Mouse (Mus musculus) ES-E14 (cell line): ENCODE data around the gene Kalrn.

Experiments
- CHD2 ChIP-seq: IDR thresholded peaks from 2 replicates; pipeline ENCODE4 v1.6.1; 2014; ENCODE audit warnings: mild to moderate bottlenecking, low read depth, low read length, inconsistent platforms
- MAFK ChIP-seq: IDR thresholded peaks from 2 replicates; pipeline ENCODE4 v1.6.1; 2014; ENCODE audit warnings: mild to moderate bottlenecking, low read depth, low read length, inconsistent platforms; ENCODE audit not compliant: insufficient read depth

DNA sequence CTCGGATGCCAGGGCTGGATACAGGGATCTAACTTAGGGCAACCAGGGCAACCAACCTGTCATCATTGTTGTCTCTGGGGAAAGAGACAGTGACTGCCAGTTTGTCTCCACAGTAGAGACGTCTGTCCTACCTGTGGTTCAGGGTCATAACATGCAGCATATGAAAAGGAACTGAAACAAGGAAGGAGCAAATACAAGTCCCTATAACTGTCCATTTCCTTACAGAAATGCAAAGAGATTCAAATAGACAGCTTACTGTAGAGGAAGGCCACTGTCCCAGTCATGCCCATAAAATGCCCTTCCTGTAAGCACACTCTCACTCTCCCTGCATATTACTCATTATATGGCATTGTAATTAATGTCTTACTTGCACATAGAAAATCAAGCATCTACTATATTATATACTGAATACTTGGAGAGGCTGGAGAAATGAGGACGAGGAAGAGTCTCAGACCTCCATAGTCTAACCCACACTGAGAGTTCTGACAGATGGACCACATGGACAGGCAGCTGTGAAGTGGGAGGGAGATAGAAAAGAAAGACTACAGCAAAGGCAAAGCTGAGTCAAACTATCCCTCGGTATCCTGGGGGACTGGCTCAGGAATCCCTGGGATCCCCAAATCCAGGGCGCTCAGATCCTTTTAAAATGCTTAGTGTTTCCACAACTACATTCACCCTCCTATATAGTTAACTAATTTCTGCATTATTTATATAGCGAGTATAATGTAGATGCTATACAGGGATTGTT lies 530.1 kb downstream of the Kalrn start:
- TF ChIP-seq CHD2 (no peak), MAFK (no peak)
